Mouse (Mus musculus): Measurements from ENCODE around the gene Elf5.

The Elf5 gene

DNA sequence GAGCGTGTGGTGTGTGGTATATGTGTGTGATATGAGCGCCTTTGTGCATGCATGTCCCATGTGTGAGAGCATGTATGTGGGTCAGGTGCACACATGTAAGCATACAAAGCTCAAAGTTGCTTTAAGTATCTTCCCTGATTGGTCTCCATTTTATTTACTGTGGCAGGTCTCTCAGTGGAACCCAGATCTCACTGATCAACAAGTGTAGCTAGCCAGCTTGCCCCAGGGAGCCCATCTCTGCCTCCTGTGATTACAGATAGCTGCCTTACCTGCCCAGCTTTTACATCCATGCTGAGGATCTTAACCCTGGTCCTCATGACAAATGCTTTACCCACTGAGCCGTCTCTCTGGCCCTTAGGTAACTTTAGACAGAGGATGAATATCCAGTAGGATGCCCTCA is 66.8 kb downstream of the Elf5 start:
- no peak for DNase-seq

DNA sequence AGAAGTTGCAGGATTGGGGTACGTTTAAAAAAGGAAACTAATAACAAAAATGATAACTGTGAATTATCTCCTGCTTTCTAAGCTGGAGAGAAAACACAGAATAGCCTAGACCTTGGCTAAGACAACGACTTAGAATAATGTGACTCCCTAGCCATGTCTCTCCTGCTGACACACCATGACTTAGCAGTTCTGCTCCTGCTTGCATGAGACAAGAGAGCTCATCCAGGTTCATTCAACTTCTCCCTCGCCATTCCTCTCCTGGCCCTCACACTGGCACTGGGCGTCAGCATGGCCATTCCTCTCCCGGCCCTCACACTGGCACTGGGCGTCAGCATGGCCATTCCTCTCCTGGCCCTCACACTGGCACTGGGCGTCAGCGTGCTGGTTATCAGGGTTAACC is 68.8 kb downstream of the Elf5 start:
- DNase-seq = peak; percentile 41

DNA sequence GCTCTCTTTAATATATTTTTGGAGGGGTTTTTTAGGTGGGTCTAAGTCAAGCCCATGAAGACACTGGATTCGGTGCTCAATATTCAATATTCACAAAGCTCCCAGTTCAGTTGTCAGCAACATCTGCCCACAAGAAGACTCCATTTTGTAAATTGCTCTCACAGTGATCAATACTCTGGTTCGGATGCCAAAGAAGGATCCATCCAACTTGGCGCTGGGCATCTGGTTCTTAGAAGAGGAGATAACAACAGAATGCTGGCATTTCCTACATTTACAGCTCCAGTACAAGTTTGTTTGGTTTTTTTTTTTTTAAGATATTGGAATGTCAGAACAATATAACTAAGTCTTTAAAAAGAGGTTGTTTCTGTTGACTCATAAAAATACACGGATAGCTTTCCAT is 69.4 kb downstream of the Elf5 start:
- DNase-seq = no peak

DNA sequence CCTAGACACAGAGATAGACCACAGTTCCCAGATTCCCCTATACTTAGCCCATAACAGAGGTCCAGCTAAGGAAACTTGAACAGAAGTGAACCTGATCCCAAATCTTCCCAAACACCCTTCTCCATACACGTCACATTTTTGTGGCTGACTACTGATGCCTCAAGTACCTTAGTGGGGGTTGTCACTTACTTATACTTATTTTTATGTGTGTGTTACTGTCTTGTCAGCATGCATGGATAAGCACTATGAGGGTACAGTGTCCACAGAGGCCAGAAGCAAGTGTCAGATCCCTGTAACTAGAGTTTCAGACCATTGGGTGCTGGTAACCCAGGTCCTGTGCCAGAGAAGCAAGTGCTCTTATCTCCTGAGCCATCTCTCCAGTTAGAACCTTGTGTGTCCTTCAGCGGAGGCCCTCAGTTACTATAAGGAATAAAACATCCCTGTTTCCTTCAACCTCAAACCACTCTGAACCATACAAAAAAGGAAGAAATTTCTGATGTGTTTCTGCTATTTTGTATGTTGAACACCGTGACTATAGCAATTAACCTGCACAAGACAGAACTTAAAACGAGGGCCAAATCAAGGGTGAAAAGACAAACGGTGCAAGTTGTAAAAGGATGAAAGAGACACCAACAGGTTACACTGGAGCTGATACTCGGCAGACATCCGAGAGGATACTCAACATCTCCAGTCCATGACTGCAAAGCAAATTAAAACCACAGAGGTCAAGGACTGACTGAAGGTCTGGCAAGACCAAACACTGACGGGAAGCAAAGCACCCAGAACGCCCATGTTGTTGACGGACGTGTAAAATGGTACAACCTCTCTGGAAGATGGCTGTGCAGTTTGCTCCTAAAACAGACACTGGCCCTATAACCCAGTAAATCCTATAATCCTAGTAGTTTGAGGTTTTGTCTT is 70.1 kb downstream of the Elf5 start:
- DNase-seq = no peak

DNA sequence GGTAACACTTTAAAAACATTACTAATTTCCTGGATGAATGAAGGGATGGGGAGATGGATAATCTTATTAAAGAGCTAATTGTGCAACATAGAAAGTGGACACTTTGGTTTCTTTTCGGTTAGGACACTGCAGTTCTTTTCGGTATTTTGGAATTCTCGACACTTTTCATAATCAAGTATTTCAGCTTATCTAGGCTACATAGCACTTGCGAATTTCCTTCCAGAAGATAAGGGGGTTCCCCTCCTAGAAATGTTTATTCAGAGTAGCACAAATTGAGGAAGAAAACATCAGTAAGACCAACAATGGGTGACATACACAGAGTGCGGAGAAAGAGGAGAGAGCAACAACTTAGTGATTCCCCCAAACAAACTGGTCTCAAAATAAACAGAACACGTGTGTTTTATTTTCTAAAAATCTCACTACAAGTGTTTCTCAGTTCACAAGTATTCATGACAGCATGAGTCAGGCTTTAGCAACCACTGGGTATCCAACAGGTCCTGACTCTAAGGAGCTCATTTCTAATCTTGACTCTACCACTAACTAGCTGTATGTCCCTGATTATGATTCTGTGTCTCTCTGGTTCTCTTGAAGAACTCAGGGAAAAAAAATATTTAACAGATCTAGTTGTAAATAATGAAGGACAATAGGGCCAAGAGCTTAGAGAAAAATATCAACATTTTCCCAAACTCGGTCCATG is 71.9 kb downstream of the Elf5 start:
- no peak for DNase-seq

DNA sequence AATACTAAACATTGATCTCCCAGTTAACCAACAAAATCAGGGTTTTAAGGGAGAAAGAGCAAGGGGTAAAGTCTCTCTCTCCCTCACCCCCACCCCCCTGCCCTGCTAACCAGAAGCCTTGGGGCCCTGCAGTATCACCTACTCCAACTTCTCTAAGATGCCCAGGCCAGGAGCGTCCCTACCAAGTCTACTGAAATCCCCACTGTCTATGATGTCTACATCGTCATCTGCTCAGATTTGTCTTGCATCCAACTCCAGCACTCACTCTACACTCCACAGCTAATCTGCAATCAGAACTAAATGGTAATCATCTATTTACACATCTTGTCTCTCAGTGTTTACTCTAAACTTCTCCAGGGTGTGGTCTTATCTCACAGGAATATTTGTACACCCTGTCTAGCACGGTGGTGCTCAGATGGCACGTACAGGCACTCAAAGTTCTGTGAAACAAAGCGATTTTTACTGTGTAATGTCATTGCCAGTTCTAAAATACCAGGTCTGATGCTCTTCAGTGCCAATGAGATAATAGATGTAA is 72.6 kb downstream of the Elf5 start:
- no peak for DNase-seq

DNA sequence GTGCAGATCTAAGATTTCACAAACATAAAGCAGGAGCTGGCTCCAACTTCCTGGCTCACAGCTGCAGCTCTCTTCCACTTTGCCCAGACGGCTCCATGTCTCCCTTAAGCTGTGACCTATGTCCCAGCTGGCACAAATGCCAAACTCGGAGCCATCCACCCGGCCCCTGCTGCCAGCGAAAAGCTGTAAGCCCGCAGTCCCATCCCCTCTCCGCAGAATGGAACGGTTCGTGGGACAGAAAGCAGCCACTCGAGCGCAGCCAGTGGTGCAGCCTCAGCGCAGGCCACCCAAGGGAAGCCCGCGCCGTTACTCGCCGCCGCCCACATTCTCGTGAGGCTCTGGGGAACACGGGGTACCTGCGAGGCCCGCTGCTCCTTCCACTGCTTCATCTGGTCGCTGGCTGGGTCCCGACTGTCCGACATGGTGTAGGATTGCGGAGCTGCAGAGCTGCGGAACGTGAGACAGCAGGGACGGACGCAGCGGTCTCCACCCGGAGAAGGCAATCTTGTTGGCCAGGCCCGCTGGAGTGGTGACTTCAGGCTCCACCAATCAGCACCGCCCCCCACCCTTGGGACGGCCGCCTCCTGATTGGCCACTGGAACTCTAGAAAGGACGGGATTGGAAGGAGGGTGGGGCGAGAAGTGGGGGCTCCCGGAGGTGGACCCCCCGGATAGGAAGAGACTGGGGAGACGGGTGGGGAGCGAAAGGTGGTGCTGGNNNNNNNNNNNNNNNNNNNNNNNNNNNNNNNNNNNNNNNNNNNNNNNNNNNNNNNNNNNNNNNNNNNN is 73.3 kb downstream of the Elf5 start, which contains the start of gene Cat:
Gene Cat, minus strand, starts transcription at position 544 of the 785 bp plus-strand sequence.
- DNase-seq = peak; percentile 99

DNA sequence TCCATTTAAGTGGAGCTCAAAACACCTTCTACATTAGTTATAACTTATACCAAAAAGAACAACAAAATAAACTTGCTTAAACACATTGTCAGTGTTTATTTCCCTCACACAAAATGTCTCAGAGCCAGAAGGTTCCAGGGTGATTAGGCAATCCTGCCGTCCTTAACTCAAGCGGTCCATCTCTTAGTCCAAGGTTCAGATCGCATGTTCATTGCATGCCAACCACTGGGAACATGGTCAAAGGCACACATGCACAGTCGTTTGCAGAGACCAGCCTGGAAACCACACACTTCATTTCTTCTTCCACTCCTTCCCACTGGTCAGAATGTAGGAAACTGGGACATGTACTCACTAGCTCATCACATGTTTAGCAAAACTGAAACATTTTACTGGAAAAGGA is 81.0 kb downstream of the Elf5 start:
- DNase-seq = no peak

DNA sequence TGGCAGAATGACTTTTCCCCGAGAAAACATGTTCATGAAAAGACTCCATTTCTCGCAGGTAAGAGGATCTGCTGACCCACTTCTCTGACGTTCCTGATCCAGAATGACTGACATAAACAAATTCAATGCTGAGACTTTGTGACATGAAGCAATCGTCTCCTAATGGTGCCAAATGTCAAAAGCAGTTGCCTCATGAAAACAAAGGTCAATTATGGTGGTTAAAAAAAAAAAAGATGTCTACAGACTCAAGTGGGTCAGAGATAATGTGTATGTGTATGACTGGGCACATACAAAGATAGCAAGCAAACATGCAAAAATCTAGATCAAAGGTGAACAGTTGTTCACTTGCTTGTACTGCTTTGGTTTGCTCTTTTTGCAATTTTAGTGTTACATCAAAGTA is 82.3 kb downstream of the Elf5 start:
- no peak for DNase-seq

DNA sequence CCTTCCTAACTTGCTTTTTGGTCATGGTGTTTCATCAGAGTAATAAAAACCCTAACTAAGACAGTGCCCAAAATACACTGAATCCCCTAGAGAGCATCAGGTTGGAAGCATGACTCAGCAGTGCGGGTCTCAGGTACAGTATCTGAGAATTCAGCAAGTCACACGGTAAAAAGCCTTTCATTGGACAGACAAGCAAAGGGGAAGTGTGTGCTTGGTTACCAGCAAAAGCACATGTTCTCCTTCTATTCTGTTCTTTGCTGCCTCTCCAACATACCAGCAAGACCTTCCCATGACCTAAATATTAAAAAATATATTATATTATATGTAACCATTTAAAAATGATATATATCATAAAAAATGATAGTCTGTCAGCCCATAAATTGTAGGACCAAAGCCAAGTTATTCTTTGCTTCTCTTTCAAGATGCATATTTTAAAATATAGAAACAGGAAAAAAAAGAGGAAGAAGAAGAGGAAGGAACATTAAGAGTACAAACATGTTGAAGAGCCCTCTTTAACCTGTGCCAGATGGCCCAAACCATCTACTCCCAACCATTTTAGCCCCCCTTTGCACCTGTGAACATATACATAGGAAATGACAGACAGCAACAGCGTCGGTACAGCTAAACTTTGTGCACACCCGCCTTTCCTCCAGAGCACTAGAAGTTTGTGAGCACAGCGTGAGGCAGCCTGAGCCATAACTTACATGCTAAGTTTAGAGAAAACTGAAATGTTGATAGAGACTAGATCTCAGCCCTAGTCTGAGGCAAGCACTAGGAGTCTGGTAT is 84.3 kb downstream of the Elf5 start:
- DNase-seq = no peak

Measured in lung, postnatal 36 days (tissue).